Mouse (Mus musculus) lung, postnatal 0 days (tissue): ENCODE measurements around the gene Smtnl2. TPM values are rescaled to one million over a fixed set of nuclear protein-coding genes. Genes with fewer than 3 reads are reported as not detected.

Experiments used
- ATAC-seq: fragments of 200-750 bp; cut with Nextera tagmentation; 2 replicates; pipeline ENCODE4 v1.8.0; 2017; ENCODE audit warnings: moderate library complexity
- DNase-seq: peaks from one replicate; pipeline ENCODE4 v3.0.0-alpha.2; 2016; ENCODE audit warnings: low spot score
- H3K27ac ChIP-seq: fragments of 300-500 bp; sonication (generic); 2 replicates; pipeline ENCODE4 v1.5.1; 2014; ENCODE audit warnings: antibody characterized with exemption, mild to moderate bottlenecking, low read length, mixed read lengths
- H3K27me3 ChIP-seq: fragments of 300-500 bp; sonication (generic); replicated peaks from 2 replicates; pipeline ENCODE4 v1.6.1; 2014; ENCODE audit warnings: low read length, mixed read lengths; ENCODE audit not compliant: insufficient read depth
- H3K36me3 ChIP-seq: fragments of 300-500 bp; sonication (generic); 2 replicates; pipeline ENCODE4 v1.6.1; 2014; ENCODE audit warnings: low read length, mixed read lengths; ENCODE audit not compliant: insufficient read depth
- H3K4me1 ChIP-seq: fragments of 300-500 bp; sonication (generic); 2 replicates; pipeline ENCODE4 v1.6.1; 2014; ENCODE audit warnings: antibody characterized with exemption, low read depth, low read length, mixed read lengths; ENCODE audit not compliant: insufficient read depth
- H3K4me2 ChIP-seq: fragments of 300-500 bp; sonication (generic); replicated peaks from 2 replicates; pipeline ENCODE4 v1.6.1; 2014; ENCODE audit warnings: low read depth, mild to moderate bottlenecking, low read length, moderate library complexity, mixed read lengths
- H3K4me3 ChIP-seq: fragments of 300-500 bp; sonication (generic); 2 replicates; pipeline ENCODE4 v1.5.1; 2014; ENCODE audit warnings: low read depth, low read length
- H3K9ac ChIP-seq: fragments of 300-500 bp; sonication (generic); replicated peaks from 2 replicates; pipeline ENCODE4 v1.6.1; 2014; ENCODE audit warnings: low read depth, mild to moderate bottlenecking
- H3K9me3 ChIP-seq: fragments of 300-500 bp; sonication (generic); 2 replicates; pipeline ENCODE4 v1.6.1; 2016; ENCODE audit warnings: low read length, mixed read lengths
- CTCF ChIP-seq: IDR thresholded peaks from 2 replicates; pipeline ENCODE4 v1.5.1; 2016; ENCODE audit warnings: antibody characterized with exemption, mild to moderate bottlenecking
- EP300 ChIP-seq: IDR thresholded peaks from 2 replicates; pipeline ENCODE4 v1.6.1; 2016; ENCODE audit warnings: antibody characterized with exemption, mild to moderate bottlenecking, control low read depth
- WGBS: fragments of 180-500 bp; shearing (Covaris S2); extraction: QIAGEN DNeasy Blood & Tissue Kit; methylation state at CpG from one replicate; pipeline ENCODE4 v1.1.7; 2014; 5-methylcytosine and 5-hydroxymethylcytosine counted together
- polyA plus RNA-seq: library from polyadenylated mRNA; unstranded; fragments of >200 nt; fragmentation: Nextera tagmentation; extraction: Ambion mirVana; gene quantifications from 2 replicates; pipeline ENCODE4 v1.2.1, GENCODE M21; 2015

The Smtnl2 gene
- polyA plus RNA-seq, 1 experiment from 2014 or later: 108 TPM

GRCm38 (mm10) chr11:72429288-72429690, 17.8 kb upstream of the Smtnl2 start:
- Histone ChIP-seq H3K4me3 (no peak overlapping the region), H3K4me2 (peak overlapping the region; percentile 40; the same call in 1 of the 2 replicates), H3K9ac (no peak overlapping the region), H3K27me3 (no peaks in the 10 kb centered on the region), H3K36me3 (no peaks in the 10 kb centered on the region), H3K27ac (no peak overlapping the region), H3K9me3 (no peaks in the 10 kb centered on the region), H3K4me1 (no peaks in the 10 kb centered on the region)
- ATAC-seq (peak; percentile 85), DNase-seq (peak; percentile 93)
- WGBS: 40% methylated on average over 7 of the region's 7 CpGs
- TF ChIP-seq CTCF (peak; percentile 97), EP300 (no peak)

GRCm38 (mm10) chr11:72428694-72429093, 17.2 kb upstream of the Smtnl2 start:
- H3K27me3 ChIP-seq: no peaks in the 10 kb centered on the region
- WGBS: 0% methylated on average over 5 of the region's 5 CpGs
- H3K9ac ChIP-seq: no peak overlapping the region
- ATAC-seq: peak; percentile 88
- no peak overlapping the region for H3K4me3 ChIP-seq
- no peaks in the 10 kb centered on the region for H3K36me3 ChIP-seq
- H3K27ac ChIP-seq: no peak overlapping the region
- no peaks in the 10 kb centered on the region for H3K9me3 ChIP-seq
- no peaks in the 10 kb centered on the region for H3K4me1 ChIP-seq
- no peak overlapping the region; the same call in 1 of the 2 replicates for H3K4me2 ChIP-seq
- peak; percentile 90 for DNase-seq
- TF ChIP-seq EP300 (no peak), CTCF (peak; percentile 76)

GRCm38 (mm10) chr11:72426884-72427283, 15.4 kb upstream of the Smtnl2 start:
- Histone ChIP-seq H3K4me2 (no peak overlapping the region), H3K27ac (no peak overlapping the region), H3K27me3 (no peaks in the 10 kb centered on the region), H3K4me1 (no peaks in the 10 kb centered on the region), H3K4me3 (no peak overlapping the region), H3K36me3 (no peaks in the 10 kb centered on the region), H3K9ac (no peak overlapping the region), H3K9me3 (no peaks in the 10 kb centered on the region)
- ATAC-seq: no peak
- TF ChIP-seq CTCF: peak; percentile 59
- no peak for TF ChIP-seq EP300
- no peak for DNase-seq

GRCm38 (mm10) chr11:72425201-72425600, 13.7 kb upstream of the Smtnl2 start:
- no peak overlapping the region for H3K4me3 ChIP-seq
- H3K27me3 ChIP-seq: no peaks in the 10 kb centered on the region
- no peak for TF ChIP-seq EP300
- no peaks in the 10 kb centered on the region for H3K36me3 ChIP-seq
- ATAC-seq (no peak), DNase-seq (no peak)
- no peaks in the 10 kb centered on the region for H3K9me3 ChIP-seq
- H3K9ac ChIP-seq: no peak overlapping the region
- no peaks in the 10 kb centered on the region for H3K4me1 ChIP-seq
- no peak overlapping the region for H3K4me2 ChIP-seq
- H3K27ac ChIP-seq: no peak overlapping the region

GRCm38 (mm10) chr11:72423686-72424085, 12.2 kb upstream of the Smtnl2 start:
- Histone ChIP-seq H3K27me3 (no peaks in the 10 kb centered on the region), H3K4me2 (no peak overlapping the region), H3K9me3 (no peaks in the 10 kb centered on the region), H3K36me3 (no peaks in the 10 kb centered on the region), H3K4me1 (no peaks in the 10 kb centered on the region), H3K9ac (no peak overlapping the region), H3K27ac (no peak overlapping the region), H3K4me3 (no peak overlapping the region)
- TF ChIP-seq CTCF: no peak
- TF ChIP-seq EP300: no peak
- DNase-seq (no peak), ATAC-seq (no peak)
- WGBS: 71% methylated on average over 4 of the region's 4 CpGs

GRCm38 (mm10) chr11:72421518-72422278, 10.2 kb upstream of the Smtnl2 start:
- DNase-seq (no peak), ATAC-seq (no peak)
- Histone ChIP-seq H3K27me3 (no peaks in the 10 kb centered on the region), H3K9me3 (no peaks in the 10 kb centered on the region), H3K27ac (no peak overlapping the region), H3K4me3 (no peak overlapping the region), H3K9ac (no peak overlapping the region), H3K36me3 (no peaks in the 10 kb centered on the region), H3K4me1 (no peaks in the 10 kb centered on the region), H3K4me2 (no peak overlapping the region)
- WGBS: 84% methylated on average over 11 of the region's 11 CpGs
- no peak for TF ChIP-seq CTCF
- no peak for TF ChIP-seq EP300
